Mouse (Mus musculus) spleen, adult 2 months (tissue): ENCODE measurements at regions not wholly inside any gene's neighbourhood (a gene's known extent, or its start where the extent isn't known, plus 50 kb on each side); places are given as distances from the start of the nearest gene placed in this dataset.

Source experiments
- CTCF ChIP-seq: fragments of 200-500 bp; IDR thresholded peaks from 2 replicates; pipeline ENCODE4 v1.5.1; 2011; ENCODE audit warnings: mild to moderate bottlenecking, inconsistent platforms; ENCODE audit not compliant: insufficient read depth, insufficient read length, insufficient replicate concordance; ENCODE audit errors: extremely low read depth
- POLR2A ChIP-seq: fragments of 200-500 bp; IDR thresholded peaks from 2 replicates; pipeline ENCODE4 v1.6.1; 2011; ENCODE audit warnings: low read depth, low read length, inconsistent platforms

DNA sequence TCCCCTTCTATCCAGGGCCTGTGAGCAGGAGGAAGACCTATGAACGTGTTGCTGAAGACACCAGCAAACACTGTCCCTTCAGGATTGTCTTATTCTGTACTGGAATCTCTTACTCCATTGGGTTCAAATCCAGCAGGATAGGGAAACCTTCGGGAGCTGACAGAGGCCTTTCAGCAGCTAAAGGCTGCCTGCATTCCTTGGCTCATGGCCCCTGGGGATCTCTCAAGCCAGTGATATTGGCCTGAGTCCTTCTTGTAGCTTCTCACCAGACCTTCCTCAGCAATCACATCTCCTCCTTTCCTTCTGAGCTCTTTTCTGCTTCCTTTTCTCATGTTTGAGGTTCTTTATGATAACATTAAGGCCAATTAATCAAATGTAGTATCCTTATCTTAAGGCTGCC is 103.8 kb upstream of the Sh3bp4 start:
- TF ChIP-seq POLR2A (no peak), CTCF (no peak)
